Mouse (Mus musculus) midbrain, embryonic 10.5 days (tissue): ENCODE measurements at regions not wholly inside any gene's neighbourhood (a gene's known extent, or its start where the extent isn't known, plus 50 kb on each side); places are given as distances from the start of the nearest gene placed in this dataset.
"Not testable (repeated sequence)": the region's sequence is repeated elsewhere in the genome, so short reads cannot be mapped to it uniquely, and the experiment has no call there.

Source experiments
- DNase-seq: peaks from one replicate; pipeline ENCODE4 v3.0.0-alpha.2; 2017; ENCODE audit warnings: low spot score
- H3K27ac ChIP-seq: fragments of 300-500 bp; sonication (generic); replicated peaks from 2 replicates; pipeline ENCODE4 v1.5.1; 2016; ENCODE audit warnings: mild to moderate bottlenecking
- H3K27me3 ChIP-seq: fragments of 300-500 bp; sonication (generic); 2 replicates; pipeline ENCODE4 v1.6.1; 2016; ENCODE audit warnings: low read depth, mild to moderate bottlenecking; ENCODE audit not compliant: poor library complexity, severe bottlenecking
- H3K36me3 ChIP-seq: fragments of 300-500 bp; sonication (generic); 2 replicates; pipeline ENCODE4 v1.6.1; 2016; ENCODE audit warnings: mild to moderate bottlenecking, moderate library complexity
- H3K4me1 ChIP-seq: fragments of 300-500 bp; sonication (generic); 2 replicates; pipeline ENCODE4 v1.6.1; 2016
- H3K4me3 ChIP-seq: fragments of 300-500 bp; sonication (generic); 2 replicates; pipeline ENCODE4 v1.5.1; 2016; ENCODE audit warnings: mild to moderate bottlenecking, moderate library complexity
- H3K9me3 ChIP-seq: fragments of 300-500 bp; sonication (generic); replicated peaks from 2 replicates; pipeline ENCODE4 v1.6.1; 2016; ENCODE audit warnings: mild to moderate bottlenecking
- WGBS: fragments of 180-500 bp; shearing (Covaris S2); methylation state at CpG from one replicate; pipeline ENCODE4 v1.1.7; 2016; 5-methylcytosine and 5-hydroxymethylcytosine counted together

DNA sequence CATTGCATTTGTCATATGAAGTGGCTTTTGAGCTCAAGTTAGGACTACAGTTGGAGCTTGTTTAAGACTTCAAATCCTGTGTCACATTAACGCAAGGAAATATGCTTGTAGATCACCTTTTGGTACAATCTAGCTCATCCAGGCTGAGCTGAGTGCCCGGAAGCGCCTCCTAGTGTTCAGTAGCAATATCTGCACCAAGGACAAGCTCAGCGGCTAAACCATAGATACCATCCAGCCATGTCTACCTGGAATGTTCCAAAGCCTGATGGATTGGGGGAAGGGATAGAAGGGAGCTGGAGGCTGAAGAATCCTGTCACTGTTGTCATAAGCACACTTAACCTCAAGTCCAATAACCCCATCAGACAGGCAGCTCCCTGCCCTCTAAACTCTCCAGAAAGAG is 128.4 kb downstream of the Srek1 start:
- DNase-seq: no peak
- H3K4me3 ChIP-seq: no peak overlapping the region
- H3K4me1 ChIP-seq: peaks cover 24% of the 10 kb centered on the region
- no peaks in the 10 kb centered on the region; the same call in 1 of the 2 replicates for H3K27me3 ChIP-seq
- no peaks in the 10 kb centered on the region for H3K9me3 ChIP-seq
- H3K27ac ChIP-seq: no peak overlapping the region
- H3K36me3 ChIP-seq: no peaks in the 10 kb centered on the region
- 40% methylated on average over 4 of the region's 4 CpGs for WGBS

GRCm38 (mm10) chr13:103643993-103644722 is 130.2 kb downstream of the Srek1 start:
- Histone ChIP-seq H3K27ac (peak overlapping the region; percentile 42; the same call in 1 of the 2 replicates), H3K9me3 (no peaks in the 10 kb centered on the region), H3K4me3 (no peak overlapping the region), H3K4me1 (peaks cover 24% of the 10 kb centered on the region), H3K27me3 (no peaks in the 10 kb centered on the region; the same call in 1 of the 2 replicates), H3K36me3 (no peaks in the 10 kb centered on the region)
- DNase-seq: peak; percentile 48
- 36% methylated on average over 6 of the region's 6 CpGs for WGBS

DNA sequence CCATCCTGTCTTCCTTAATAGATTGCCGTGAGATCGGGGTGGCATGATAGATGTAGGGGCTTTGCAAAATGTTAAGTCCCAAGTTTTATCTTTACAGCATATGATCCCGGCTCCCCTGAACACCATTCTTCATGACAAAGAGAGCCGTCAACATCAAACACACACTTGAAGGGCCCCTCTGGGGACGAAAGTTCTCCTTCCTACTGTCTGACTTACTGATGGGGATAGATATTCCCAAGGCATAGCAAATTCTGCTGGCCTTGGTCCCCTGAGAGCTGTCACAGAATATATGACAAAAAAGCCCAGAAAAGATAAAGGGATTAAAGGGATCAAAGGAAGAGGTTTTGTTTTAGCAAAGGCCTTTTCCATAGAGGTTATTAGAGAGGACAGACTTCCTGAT is 130.9 kb downstream of the Srek1 start:
- no peak for DNase-seq
- Histone ChIP-seq H3K4me1 (peaks cover 24% of the 10 kb centered on the region), H3K36me3 (no peaks in the 10 kb centered on the region), H3K27ac (0 out of 2 replicates have a peak overlapping the region, but pooled peaks have one; percentile 42), H3K4me3 (no peak overlapping the region), H3K27me3 (no peaks in the 10 kb centered on the region; the same call in 1 of the 2 replicates), H3K9me3 (no peaks in the 10 kb centered on the region)
- 57% methylated on average over 5 of the region's 5 CpGs for WGBS

DNA sequence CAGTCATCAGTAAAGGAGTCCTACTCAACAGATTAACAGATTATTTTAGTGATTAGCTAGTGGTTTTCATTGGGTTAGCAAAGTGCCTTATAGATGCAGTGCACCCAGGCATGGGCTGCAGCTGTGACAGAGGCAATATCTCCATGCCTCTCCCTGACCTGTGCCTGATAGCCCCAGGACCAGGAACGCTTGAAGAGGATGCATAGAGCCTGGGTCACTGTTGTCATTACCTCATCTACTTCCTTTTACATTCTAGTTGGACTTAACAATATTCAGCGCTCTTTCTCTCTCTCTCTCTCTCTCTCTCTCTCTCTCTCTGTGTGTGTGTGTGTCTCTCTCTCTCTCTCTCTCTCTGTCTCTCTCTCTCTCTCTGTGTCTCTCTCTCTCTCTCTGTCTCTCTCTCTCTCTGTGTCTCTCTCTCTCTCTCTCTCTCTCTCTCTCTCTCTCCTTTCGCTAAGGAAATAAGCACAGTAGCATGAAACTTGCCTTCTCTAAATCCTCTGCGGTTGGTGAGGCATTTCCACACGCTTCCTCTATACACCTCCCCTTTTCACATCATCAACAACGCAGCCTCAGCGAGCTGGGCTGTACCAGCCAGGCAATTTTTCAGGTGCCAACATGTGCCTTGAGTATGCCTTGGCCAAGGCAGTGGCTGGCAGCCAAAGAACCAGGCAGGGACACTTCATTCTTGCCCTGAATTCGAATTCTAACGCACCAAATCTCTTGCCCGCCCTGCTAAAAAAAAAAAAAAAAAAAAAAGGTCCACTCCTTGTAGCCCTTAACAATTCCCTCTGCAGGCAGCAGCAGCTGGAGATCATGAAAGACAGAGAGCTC is 131.6 kb downstream of the Srek1 start:
- WGBS: 75% methylated on average over 10 of the region's 10 CpGs
- DNase-seq: no peak
- peaks cover 24% of the 10 kb centered on the region for H3K4me1 ChIP-seq
- H3K36me3 ChIP-seq: no peaks in the 10 kb centered on the region
- no peak overlapping the region for H3K27ac ChIP-seq
- no peaks in the 10 kb centered on the region for H3K9me3 ChIP-seq
- no peak overlapping the region for H3K4me3 ChIP-seq
- H3K27me3 ChIP-seq: no peaks in the 10 kb centered on the region; the same call in 1 of the 2 replicates

DNA sequence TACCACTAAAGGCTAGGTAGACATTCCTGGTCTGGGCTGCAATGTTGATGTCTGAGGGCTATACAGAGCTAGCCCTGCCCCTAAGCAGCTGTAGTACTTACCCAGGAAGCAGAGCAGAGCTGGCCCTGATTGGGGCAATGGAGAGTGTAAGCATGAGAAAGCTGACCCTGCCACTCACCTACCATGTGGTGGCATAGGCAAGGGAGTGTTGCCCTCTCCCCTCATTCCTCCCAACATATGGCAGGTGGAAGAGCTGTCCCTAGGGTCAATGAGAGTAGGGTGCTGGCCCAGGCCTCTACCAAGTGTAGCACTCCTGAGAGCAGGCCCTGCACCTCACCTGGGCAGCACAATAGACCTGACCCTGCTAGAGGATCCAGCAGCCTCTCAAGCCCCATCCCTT is 136.4 kb downstream of the Srek1 start:
- H3K27ac ChIP-seq: no peak overlapping the region
- H3K4me1 ChIP-seq: peaks cover 7% of the 10 kb centered on the region
- H3K27me3 ChIP-seq: no peaks in the 10 kb centered on the region
- DNase-seq: no peak
- no peaks in the 10 kb centered on the region for H3K36me3 ChIP-seq
- H3K9me3 ChIP-seq: no peaks in the 10 kb centered on the region
- no peak overlapping the region for H3K4me3 ChIP-seq

- Histone ChIP-seq H3K9me3 (no peaks in the 10 kb centered on the region), H3K4me1 (0 out of 2 replicates have a peak, but pooled peaks cover 2% of the 10 kb centered on the region), H3K27ac (no peak overlapping the region), H3K36me3 (no peaks in the 10 kb centered on the region), H3K4me3 (no peak overlapping the region), H3K27me3 (no peaks in the 10 kb centered on the region)
- WGBS: 85% methylated on average over 3 of the region's 3 CpGs
- DNase-seq: no peak
These were observed 137.0 kb downstream of the Srek1 start for GRCm38 (mm10) chr13:103637414-103637813.

GRCm38 (mm10) chr13:103636595-103636994 is 137.8 kb downstream of the Srek1 start:
- WGBS: 88% methylated on average over 2 of the region's 2 CpGs
- Histone ChIP-seq H3K9me3 (no peaks in the 10 kb centered on the region), H3K4me1 (no peaks in the 10 kb centered on the region), H3K36me3 (no peaks in the 10 kb centered on the region), H3K27me3 (no peaks in the 10 kb centered on the region), H3K27ac (no peak overlapping the region), H3K4me3 (no peak overlapping the region)
- DNase-seq: no peak

- Histone ChIP-seq H3K4me1 (peaks cover 12% of the 10 kb centered on the region), H3K27ac (no peak overlapping the region), H3K27me3 (no peaks in the 10 kb centered on the region), H3K4me3 (no peak overlapping the region), H3K36me3 (no peaks in the 10 kb centered on the region), H3K9me3 (no peaks in the 10 kb centered on the region)
- WGBS: 87% methylated on average over 2 of the region's 2 CpGs
- DNase-seq: no peak
These were observed 150.6 kb downstream of the Srek1 start for GRCm38 (mm10) chr13:103623810-103624209.

DNA sequence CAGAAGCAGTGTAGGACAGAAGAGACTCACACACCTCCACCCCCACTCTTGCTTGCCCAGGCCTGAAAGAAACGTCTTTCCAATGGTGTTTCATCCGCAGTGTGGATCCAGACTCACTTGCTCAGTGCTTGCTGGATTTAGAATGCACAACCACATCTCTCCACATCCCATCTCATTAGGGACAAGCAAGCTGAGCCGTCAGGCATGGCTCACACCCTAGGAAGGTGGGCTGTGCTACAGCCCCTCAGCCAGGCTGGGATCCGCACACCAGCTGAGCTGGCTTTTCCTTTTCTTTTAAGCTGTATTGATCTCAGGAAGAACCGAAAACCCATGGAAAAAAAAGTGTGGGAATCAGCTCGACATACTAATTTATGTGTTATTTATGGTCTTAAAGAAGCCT is 151.1 kb downstream of the Srek1 start:
- H3K4me3 ChIP-seq: no peak overlapping the region
- no peak overlapping the region for H3K27ac ChIP-seq
- 63% methylated on average over 6 of the region's 6 CpGs for WGBS
- H3K4me1 ChIP-seq: peaks cover 12% of the 10 kb centered on the region
- H3K9me3 ChIP-seq: no peaks in the 10 kb centered on the region
- H3K36me3 ChIP-seq: no peaks in the 10 kb centered on the region
- DNase-seq: no peak
- H3K27me3 ChIP-seq: no peaks in the 10 kb centered on the region

GRCm38 (mm10) chr13:103622324-103622723 is 152.1 kb downstream of the Srek1 start:
- WGBS: 14% methylated on average over 5 of the region's 5 CpGs
- Histone ChIP-seq H3K9me3 (no peaks in the 10 kb centered on the region), H3K36me3 (no peaks in the 10 kb centered on the region), H3K4me1 (peaks cover 12% of the 10 kb centered on the region), H3K4me3 (no peak overlapping the region), H3K27ac (no peak overlapping the region), H3K27me3 (no peaks in the 10 kb centered on the region)
- DNase-seq: no peak

GRCm38 (mm10) chr13:103620958-103621357 is 153.4 kb downstream of the Srek1 start:
- WGBS: 92% methylated on average over 5 of the region's 5 CpGs
- not testable (repeated sequence) for DNase-seq, H3K36me3 ChIP-seq, H3K9me3 ChIP-seq, H3K27me3 ChIP-seq, H3K4me3 ChIP-seq, H3K27ac ChIP-seq
- H3K4me1 ChIP-seq: peaks cover 12% of the 10 kb centered on the region

GRCm38 (mm10) chr13:103613333-103613725 is 161.1 kb downstream of the Srek1 start:
- WGBS: 88% methylated on average over 10 of the region's 10 CpGs
- DNase-seq: no peak
- no peak overlapping the region for H3K27ac ChIP-seq
- peaks cover 7% of the 10 kb centered on the region for H3K4me1 ChIP-seq
- no peak overlapping the region for H3K4me3 ChIP-seq
- H3K9me3 ChIP-seq: no peaks in the 10 kb centered on the region
- no peaks in the 10 kb centered on the region for H3K27me3 ChIP-seq
- H3K36me3 ChIP-seq: no peaks in the 10 kb centered on the region

GRCm38 (mm10) chr13:103612720-103613332 is 161.6 kb downstream of the Srek1 start:
- Histone ChIP-seq H3K27me3 (no peaks in the 10 kb centered on the region), H3K4me1 (peaks cover 7% of the 10 kb centered on the region), H3K9me3 (no peaks in the 10 kb centered on the region), H3K27ac (peak overlapping the region; percentile 38; the same call in 1 of the 2 replicates), H3K36me3 (no peaks in the 10 kb centered on the region), H3K4me3 (no peak overlapping the region)
- 69% methylated on average over 11 of the region's 11 CpGs for WGBS
- DNase-seq: no peak
